Mouse (Mus musculus) intestine, embryonic 16.5 days (tissue): Measurements from ENCODE around the gene Ydjc. TPM values are rescaled to one million over a fixed set of nuclear protein-coding genes. Genes with fewer than 3 reads are reported as not detected.
A peak's percentile ranks its signal among the peaks of the same experiment; 100 is the strongest.
"Not testable (repeated sequence)": the region's sequence is repeated elsewhere in the genome, so short reads cannot be mapped to it uniquely, and the experiment has no call there.

Source experiments
- ATAC-seq: fragments of 200-750 bp; cut with Nextera tagmentation; 2 replicates; pipeline ENCODE4 v1.8.0; 2017; ENCODE audit warnings: moderate TSS enrichment, moderate library complexity
- H3K27ac ChIP-seq: fragments of 300-500 bp; sonication (generic); 2 replicates; pipeline ENCODE4 v1.5.1; 2014; ENCODE audit warnings: mild to moderate bottlenecking, low read length
- H3K27me3 ChIP-seq: fragments of 300-500 bp; sonication (generic); replicated peaks from 2 replicates; pipeline ENCODE4 v1.6.1; 2014; ENCODE audit warnings: low read length, control low read depth, mixed read lengths; ENCODE audit not compliant: control insufficient read depth, insufficient read depth
- H3K36me3 ChIP-seq: fragments of 300-500 bp; sonication (generic); 2 replicates; pipeline ENCODE4 v1.6.1; 2014; ENCODE audit warnings: low read length, control low read depth; ENCODE audit not compliant: control insufficient read depth, insufficient read depth
- H3K4me1 ChIP-seq: fragments of 300-500 bp; sonication (generic); 2 replicates; pipeline ENCODE4 v1.6.1; 2014; ENCODE audit warnings: low read length, control low read depth, mixed read lengths; ENCODE audit not compliant: control insufficient read depth, insufficient read depth
- H3K4me2 ChIP-seq: fragments of 300-500 bp; sonication (generic); 2 replicates; pipeline ENCODE4 v1.6.1; 2014; ENCODE audit warnings: low read depth, low read length, control low read depth
- H3K4me3 ChIP-seq: fragments of 300-500 bp; sonication (generic); 2 replicates; pipeline ENCODE4 v1.5.1; 2014; ENCODE audit warnings: mild to moderate bottlenecking, low read length
- H3K9ac ChIP-seq: fragments of 300-500 bp; sonication (generic); 2 replicates; pipeline ENCODE4 v1.6.1; 2014; ENCODE audit warnings: low read depth, low read length
- H3K9me3 ChIP-seq: fragments of 300-500 bp; sonication (generic); 2 replicates; pipeline ENCODE4 v1.6.1; 2016; ENCODE audit warnings: low read length, control low read depth; ENCODE audit not compliant: control insufficient read depth
- WGBS: fragments of 180-500 bp; shearing (Covaris S2); extraction: QIAGEN DNeasy Blood & Tissue Kit; methylation state at CpG from one replicate; pipeline ENCODE4 v1.1.7; 2014; 5-methylcytosine and 5-hydroxymethylcytosine counted together
- polyA plus RNA-seq: library from polyadenylated mRNA; unstranded; fragments of >200 nt; fragmentation: Nextera tagmentation; extraction: Ambion mirVana; gene quantifications from 2 replicates; pipeline ENCODE4 v1.2.1, GENCODE M21; 2015

Gene Ydjc
- polyA plus RNA-seq, 1 experiment from 2014 or later = 41.5 TPM

GRCm38 (mm10) chr16:17148084-17148483, 3.7 kb downstream of the Ydjc start:
- peak overlapping the region; percentile 81 for H3K9ac ChIP-seq
- 15% methylated on average over 16 of the region's 16 CpGs for WGBS
- ATAC-seq = peak; percentile 22

GRCm38 (mm10) chr16:17150520-17151258, 6.3 kb downstream of the Ydjc start:
- peaks cover 10% of the 10 kb centered on the region for H3K4me1 ChIP-seq
- peak; percentile 82 for ATAC-seq
- H3K27me3 ChIP-seq = no peaks in the 10 kb centered on the region
- peak overlapping the region; percentile 34; the same call in 1 of the 2 replicates for H3K9ac ChIP-seq
- WGBS = 74% methylated on average over 7 of the region's 7 CpGs
- H3K4me3 ChIP-seq = 0 out of 2 replicates have a peak overlapping the region, but pooled peaks have one; percentile 8
- peak overlapping the region; percentile 32; the same call in 1 of the 2 replicates for H3K4me2 ChIP-seq
- H3K36me3 ChIP-seq = no peaks in the 10 kb centered on the region
- H3K9me3 ChIP-seq = no peaks in the 10 kb centered on the region
- peak overlapping the region; percentile 95 for H3K27ac ChIP-seq

More at GRCm38 (mm10) chr16:17148084-17148483, 3.7 kb downstream of the Ydjc start:
- Histone ChIP-seq H3K27ac (0 out of 2 replicates have a peak overlapping the region, but pooled peaks have one; percentile 3), H3K36me3 (no peaks in the 10 kb centered on the region), H3K4me1 (peaks cover 13% of the 10 kb centered on the region), H3K9me3 (no peaks in the 10 kb centered on the region), H3K4me3 (peak overlapping the region; percentile 77), H3K27me3 (no peaks in the 10 kb centered on the region), H3K4me2 (peak overlapping the region; percentile 99)

- Histone ChIP-seq H3K9ac (no peak overlapping the region), H3K4me1 (peaks cover 10% of the 10 kb centered on the region), H3K36me3 (no peaks in the 10 kb centered on the region), H3K9me3 (no peaks in the 10 kb centered on the region), H3K27me3 (no peaks in the 10 kb centered on the region), H3K4me3 (no peak overlapping the region), H3K27ac (no peak overlapping the region), H3K4me2 (no peak overlapping the region)
- ATAC-seq = no peak
- 98% methylated on average over 4 of the region's 4 CpGs for WGBS
Measured at GRCm38 (mm10) chr16:17151874-17152273, 7.5 kb downstream of the Ydjc start.

GRCm38 (mm10) chr16:17154346-17154745, 9.9 kb downstream of the Ydjc start:
- H3K4me2 ChIP-seq = no peak overlapping the region
- peaks cover 1% of the 10 kb centered on the region for H3K36me3 ChIP-seq
- H3K9me3 ChIP-seq = no peaks in the 10 kb centered on the region
- no peak overlapping the region for H3K4me3 ChIP-seq
- no peak for ATAC-seq
- no peak overlapping the region for H3K27ac ChIP-seq
- peaks cover 2% of the 10 kb centered on the region; the same call in 1 of the 2 replicates for H3K4me1 ChIP-seq
- H3K9ac ChIP-seq = no peak overlapping the region
- H3K27me3 ChIP-seq = no peaks in the 10 kb centered on the region
- WGBS = 99% methylated on average over 2 of the region's 2 CpGs

GRCm38 (mm10) chr16:17165478-17165877, 21.1 kb downstream of the Ydjc start:
- not testable (repeated sequence) for H3K9me3 ChIP-seq, H3K4me3 ChIP-seq, H3K9ac ChIP-seq, H3K4me2 ChIP-seq, H3K27me3 ChIP-seq, H3K36me3 ChIP-seq
- WGBS = 68% methylated on average over 1 of the region's 1 CpGs
- H3K27ac ChIP-seq = peak overlapping the region; percentile 83
- peaks cover 12% of the 10 kb centered on the region for H3K4me1 ChIP-seq
- ATAC-seq = peak; percentile 92

- no peaks in the 10 kb centered on the region for H3K9me3 ChIP-seq
- no peak overlapping the region for H3K9ac ChIP-seq
- H3K27me3 ChIP-seq = no peaks in the 10 kb centered on the region
- no peak overlapping the region for H3K4me3 ChIP-seq
- H3K4me2 ChIP-seq = no peak overlapping the region
- H3K4me1 ChIP-seq = peaks cover 12% of the 10 kb centered on the region
- ATAC-seq = peak; percentile 76
- H3K27ac ChIP-seq = peak overlapping the region; percentile 78
- H3K36me3 ChIP-seq = peaks cover 12% of the 10 kb centered on the region
Measured at GRCm38 (mm10) chr16:17167179-17167578, 22.8 kb downstream of the Ydjc start.

- ATAC-seq = no peak
- H3K36me3 ChIP-seq = peaks cover 12% of the 10 kb centered on the region
- H3K27ac ChIP-seq = peak overlapping the region; percentile 78; the same call in 1 of the 2 replicates
- H3K9ac ChIP-seq = no peak overlapping the region
- no peaks in the 10 kb centered on the region for H3K9me3 ChIP-seq
- H3K4me1 ChIP-seq = peaks cover 12% of the 10 kb centered on the region
- no peak overlapping the region for H3K4me3 ChIP-seq
- H3K27me3 ChIP-seq = no peaks in the 10 kb centered on the region
- H3K4me2 ChIP-seq = no peak overlapping the region
- 72% methylated on average over 5 of the region's 5 CpGs for WGBS
Measured at GRCm38 (mm10) chr16:17168049-17168448, 23.6 kb downstream of the Ydjc start.

- Histone ChIP-seq H3K36me3 (peaks cover 7% of the 10 kb centered on the region; the same call in 1 of the 2 replicates), H3K4me2 (no peak overlapping the region), H3K4me3 (no peak overlapping the region), H3K9ac (no peak overlapping the region), H3K9me3 (no peaks in the 10 kb centered on the region), H3K27me3 (no peaks in the 10 kb centered on the region), H3K4me1 (peaks cover 5% of the 10 kb centered on the region; the same call in 1 of the 2 replicates), H3K27ac (no peak overlapping the region)
- WGBS = 72% methylated on average over 2 of the region's 2 CpGs
- ATAC-seq = peak; percentile 85
Measured at GRCm38 (mm10) chr16:17175765-17176164, 31.3 kb downstream of the Ydjc start.

- Histone ChIP-seq H3K36me3 (peaks cover 4% of the 10 kb centered on the region; the same call in 1 of the 2 replicates), H3K27me3 (no peaks in the 10 kb centered on the region), H3K9me3 (no peaks in the 10 kb centered on the region), H3K4me2 (no peak overlapping the region), H3K4me3 (no peak overlapping the region), H3K9ac (no peak overlapping the region), H3K27ac (no peak overlapping the region), H3K4me1 (peaks cover 11% of the 10 kb centered on the region)
- no peak for ATAC-seq
- 93% methylated on average over 1 of the region's 1 CpGs for WGBS
Measured at GRCm38 (mm10) chr16:17177623-17178170, 33.3 kb downstream of the Ydjc start.
